Mouse (Mus musculus) urinary bladder, adult 18-20 months (tissue): Measurements from ENCODE around the gene Gm10803.

Experiments
- DNase-seq, 2 experiments: peaks; one replicate each; pipeline ENCODE4 v3.0.0; 2022; ENCODE audit warnings: low spot score in 2 of 2, mixed read lengths in 2 of 2

The Gm10803 gene

DNA sequence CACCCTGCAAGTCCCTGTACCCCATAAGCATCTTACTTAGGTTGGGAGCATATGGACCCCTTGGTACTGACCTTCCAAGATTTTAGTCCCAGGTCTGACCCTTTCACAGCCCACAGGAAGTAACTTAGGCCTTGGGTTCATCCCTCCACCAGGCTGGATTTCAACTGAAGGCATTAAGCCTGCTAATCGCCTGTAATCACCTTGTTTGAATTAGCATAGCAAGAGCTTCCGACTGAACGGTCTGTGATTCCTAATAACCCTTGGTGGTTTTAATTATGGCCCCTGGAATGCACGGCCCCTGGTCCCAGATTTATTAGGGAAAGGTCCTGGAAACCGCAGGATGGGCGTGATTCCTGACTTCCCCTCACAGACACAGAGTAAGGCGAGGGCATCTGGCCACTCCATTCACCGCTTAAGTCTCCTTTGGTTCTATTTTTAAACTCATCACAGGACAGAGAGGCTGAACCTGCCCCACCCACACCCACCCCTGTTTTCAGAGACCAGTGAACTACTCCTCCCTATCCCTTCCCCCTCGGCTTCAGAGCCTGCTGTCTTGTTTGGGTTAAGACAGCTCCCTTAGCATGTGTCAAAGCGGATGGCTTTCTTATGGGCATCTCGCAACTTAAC lies 31.9 kb downstream of the Gm10803 start:
- no peak for DNase-seq

DNA sequence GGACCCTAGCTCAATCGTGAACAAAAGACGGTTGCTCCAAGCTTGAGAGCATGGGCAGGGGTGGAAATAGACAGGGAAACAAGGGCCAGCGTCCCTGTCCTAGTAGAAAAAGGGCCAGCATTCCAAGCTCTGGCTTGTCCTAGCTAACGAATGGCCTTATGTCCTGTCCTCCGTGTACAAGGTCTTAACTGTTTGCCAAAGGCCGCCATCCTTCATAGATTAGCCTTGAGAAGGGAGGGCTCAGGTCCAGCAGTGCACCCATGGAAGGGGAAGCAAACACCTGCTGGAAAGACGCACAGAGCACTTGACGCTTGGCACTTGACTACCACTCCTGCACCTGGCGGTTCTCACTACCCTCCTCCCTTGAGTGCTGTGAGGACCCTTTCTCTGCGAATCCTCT lies 32.8 kb downstream of the Gm10803 start:
- no peak for DNase-seq

DNA sequence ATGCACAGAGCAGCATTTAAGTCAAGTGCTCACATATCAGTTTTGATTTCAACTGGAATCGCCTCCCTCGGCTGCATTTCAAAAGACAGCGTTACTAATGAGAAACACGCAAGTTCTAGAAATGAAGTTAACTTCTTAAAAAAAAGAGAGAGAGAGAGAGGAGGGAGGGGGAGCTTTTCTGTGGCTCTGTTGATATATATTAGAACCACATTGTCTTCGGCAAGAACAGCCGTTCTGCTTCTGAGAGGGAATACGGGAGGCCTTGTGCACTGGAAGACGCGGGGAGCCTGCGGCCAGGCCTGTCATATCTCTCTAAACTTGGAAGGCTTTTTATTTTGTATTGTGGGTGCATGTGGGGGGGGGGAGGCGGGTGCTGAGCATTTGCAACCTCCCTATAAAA lies 36.8 kb downstream of the Gm10803 start:
- no peak for DNase-seq

DNA sequence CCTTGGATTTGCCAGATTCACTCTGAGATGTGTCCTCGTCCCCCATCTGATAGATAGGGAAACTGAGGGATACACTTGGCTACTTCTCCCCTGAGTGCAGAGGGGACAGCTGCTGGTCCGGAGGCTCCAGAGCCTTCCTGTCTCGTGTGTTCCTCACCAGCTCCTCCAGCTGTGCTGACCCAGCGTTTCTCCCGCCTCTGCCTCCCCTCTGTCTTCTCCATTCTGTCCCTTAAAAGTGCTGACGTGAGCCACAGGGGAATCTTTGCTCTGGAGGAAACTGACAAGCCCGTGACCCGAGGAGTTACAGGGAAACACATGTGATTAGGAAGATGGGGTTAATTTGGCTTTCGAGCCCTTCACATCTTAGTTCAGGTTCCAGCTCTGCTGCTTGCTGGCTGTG lies 39.4 kb downstream of the Gm10803 start:
- no peak for DNase-seq

DNA sequence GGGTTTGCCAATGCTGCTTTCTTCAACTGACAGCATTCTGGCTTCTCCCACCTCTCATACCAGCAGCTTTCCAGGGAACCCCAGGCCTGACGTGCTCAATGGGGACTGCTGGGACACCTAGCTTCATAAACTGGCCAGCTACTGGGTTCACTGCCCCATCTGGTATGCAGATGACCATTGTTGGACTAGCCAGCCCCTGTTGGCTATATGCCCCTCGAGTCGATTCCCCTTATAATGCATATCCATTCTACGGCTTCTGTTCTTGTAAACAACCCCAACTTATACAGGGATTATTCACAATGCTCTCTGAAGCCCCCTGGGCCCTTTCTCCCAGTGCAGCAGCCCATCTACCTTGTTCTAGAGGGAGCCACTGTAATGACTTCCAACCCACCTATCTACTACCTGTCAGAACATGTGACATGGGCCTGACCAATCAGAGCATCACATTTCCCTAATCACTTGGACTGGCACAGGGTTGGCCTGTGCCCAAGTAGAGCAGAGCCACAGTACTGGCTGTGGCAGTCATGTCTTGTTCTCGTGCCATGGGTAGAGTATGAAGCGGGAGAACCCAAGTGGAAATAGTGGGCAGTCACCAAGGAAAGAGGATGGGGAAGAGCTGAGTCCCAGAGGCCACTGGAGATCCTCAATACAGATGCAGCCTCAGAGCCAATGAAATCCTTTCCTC lies 44.4 kb downstream of the Gm10803 start:
- no peak for DNase-seq

GRCm38 (mm10) chr2:93608800-93609199 lies 48.4 kb downstream of the Gm10803 start:
- no peak for DNase-seq

DNA sequence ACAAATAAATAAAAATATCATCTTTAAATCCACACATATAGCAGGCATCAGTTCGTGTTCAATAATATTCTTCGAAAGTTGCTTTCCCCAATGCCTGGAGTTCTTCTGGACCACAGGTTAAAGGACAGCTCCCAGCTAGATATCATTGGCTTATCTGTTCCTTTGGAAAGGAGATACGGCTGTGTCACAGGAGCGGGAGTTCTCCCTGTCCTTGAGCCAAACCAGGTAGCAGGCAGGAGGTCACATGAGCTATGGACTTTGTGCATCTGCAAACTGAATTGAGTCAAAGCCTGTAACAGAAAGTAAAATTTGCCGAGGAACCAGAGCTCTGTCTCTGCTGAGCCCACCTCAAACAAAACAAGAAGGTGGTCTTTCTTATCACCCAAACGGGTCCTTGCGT lies 52.7 kb downstream of the Gm10803 start:
- DNase-seq, result no peak
